Mouse (Mus musculus) thymus, postnatal 0 days (tissue): Measurements from ENCODE around the gene Clec3b. TPM values are rescaled to one million over a fixed set of nuclear protein-coding genes. Genes with fewer than 3 reads are reported as not detected.

Experiments
- polyA plus RNA-seq: library from polyadenylated mRNA; unstranded; fragments of >200 nt; fragmentation: Nextera tagmentation; extraction: Ambion mirVana; gene quantifications from 2 replicates; pipeline ENCODE4 v1.2.1, GENCODE M21; 2015

Gene Clec3b
- polyA plus RNA-seq, 1 experiment from 2014 or later: 2.8 TPM

Other genes with a start within 250 kb of the Clec3b start
- gene Zfp105, start 227.9 kb upstream of the Clec3b start, polyA plus RNA-seq: 2.6 and 2.7 TPM in 2 replicates
- gene 1110059G10Rik, start 199.9 kb upstream of the Clec3b start, polyA plus RNA-seq: 42.4 and 47.5 TPM in 2 replicates
- 50.9 and 62.8 TPM in 2 replicates for gene Kif15, start 199.9 kb upstream of the Clec3b start, polyA plus RNA-seq
- 21.4 and 24.5 TPM in 2 replicates for gene Tmem42, start 129.6 kb upstream of the Clec3b start, polyA plus RNA-seq
- gene Tgm4, start 116.2 kb upstream of the Clec3b start, polyA plus RNA-seq: 0.20 and 0.23 TPM in 2 replicates
- 48.6 and 49.2 TPM in 2 replicates for gene Zdhhc3, start 37.7 kb upstream of the Clec3b start, polyA plus RNA-seq
- gene Exosc7, start 37.7 kb upstream of the Clec3b start, polyA plus RNA-seq: 112 and 121 TPM in 2 replicates
- 5.6 and 6.8 TPM in 2 replicates for gene Cdcp1, start 65.1 kb downstream of the Clec3b start, polyA plus RNA-seq
- 7.8 and 8.7 TPM in 2 replicates for gene Tmem158, start 109.8 kb downstream of the Clec3b start, polyA plus RNA-seq
- gene Lars2, start 216.0 kb downstream of the Clec3b start, polyA plus RNA-seq: 1,551 and 1,799 TPM in 2 replicates